Mouse (Mus musculus) splenic B cell, adult 2 months (primary cell): ENCODE measurements around the gene Vamp4.
"Not testable (repeated sequence)": the region's sequence is repeated elsewhere in the genome, so short reads cannot be mapped to it uniquely, and the experiment has no call there.

Source experiments
- DNase-seq: peaks from one replicate; pipeline ENCODE4 v3.0.0-alpha.2; 2011; ENCODE audit warnings: low read depth, low spot score
- H3K27me3 ChIP-seq: 2 replicates; pipeline ENCODE4 v1.6.1; 2012; ENCODE audit warnings: mild to moderate bottlenecking, low read length, moderate library complexity, mixed read lengths; ENCODE audit not compliant: control insufficient read depth, poor library complexity, insufficient read depth, severe bottlenecking
- H3K36me3 ChIP-seq: 2 replicates; pipeline ENCODE4 v1.6.1; 2012; ENCODE audit warnings: mild to moderate bottlenecking, low read length, moderate library complexity, mixed read lengths; ENCODE audit not compliant: control insufficient read depth, poor library complexity, insufficient read depth, severe bottlenecking

The Vamp4 gene

GRCm38 (mm10) chr1:162615511-162615910, 45.2 kb downstream of the Vamp4 start:
- no peaks in the 10 kb centered on the region for H3K36me3 ChIP-seq
- DNase-seq: peak; percentile 75
- no peaks in the 10 kb centered on the region for H3K27me3 ChIP-seq

GRCm38 (mm10) chr1:162620487-162620886, 50.2 kb downstream of the Vamp4 start:
- peak; percentile 47 for DNase-seq
- no peaks in the 10 kb centered on the region for H3K27me3 ChIP-seq
- H3K36me3 ChIP-seq: no peaks in the 10 kb centered on the region

GRCm38 (mm10) chr1:162623895-162624294, 53.6 kb downstream of the Vamp4 start:
- DNase-seq: no peak
- Histone ChIP-seq H3K36me3 (no peaks in the 10 kb centered on the region), H3K27me3 (no peaks in the 10 kb centered on the region)

- Histone ChIP-seq H3K27me3 (no peaks in the 10 kb centered on the region), H3K36me3 (no peaks in the 10 kb centered on the region)
- DNase-seq: peak; percentile 75
Observed at GRCm38 (mm10) chr1:162625229-162625628, 54.9 kb downstream of the Vamp4 start.

GRCm38 (mm10) chr1:162627821-162628220, 57.5 kb downstream of the Vamp4 start:
- not testable (repeated sequence) for H3K27me3 ChIP-seq, DNase-seq, H3K36me3 ChIP-seq

- H3K27me3 ChIP-seq, H3K36me3 ChIP-seq, DNase-seq: not testable (repeated sequence)
Observed at GRCm38 (mm10) chr1:162628326-162628725, 58.0 kb downstream of the Vamp4 start.

GRCm38 (mm10) chr1:162635291-162635931, 65.1 kb downstream of the Vamp4 start:
- not testable (repeated sequence) for H3K36me3 ChIP-seq, DNase-seq, H3K27me3 ChIP-seq

- H3K36me3 ChIP-seq: no peaks in the 10 kb centered on the region
- H3K27me3 ChIP-seq: no peaks in the 10 kb centered on the region
- DNase-seq: no peak
Observed at GRCm38 (mm10) chr1:162636516-162636915, 66.2 kb downstream of the Vamp4 start.

GRCm38 (mm10) chr1:162638535-162638934, 68.2 kb downstream of the Vamp4 start:
- no peak for DNase-seq
- H3K27me3 ChIP-seq: no peaks in the 10 kb centered on the region
- no peaks in the 10 kb centered on the region for H3K36me3 ChIP-seq

- H3K27me3 ChIP-seq: no peaks in the 10 kb centered on the region
- no peaks in the 10 kb centered on the region for H3K36me3 ChIP-seq
- no peak for DNase-seq
Observed at GRCm38 (mm10) chr1:162639051-162639750, 68.9 kb downstream of the Vamp4 start, which contains the start of gene Myoc. Gene Myoc (plus strand): TSS chr1:162639155.

GRCm38 (mm10) chr1:162639861-162640260, 69.5 kb downstream of the Vamp4 start:
- no peak for DNase-seq
- no peaks in the 10 kb centered on the region for H3K27me3 ChIP-seq
- no peaks in the 10 kb centered on the region for H3K36me3 ChIP-seq

GRCm38 (mm10) chr1:162642591-162642990, 72.3 kb downstream of the Vamp4 start:
- no peak for DNase-seq
- Histone ChIP-seq H3K36me3 (no peaks in the 10 kb centered on the region), H3K27me3 (no peaks in the 10 kb centered on the region)

GRCm38 (mm10) chr1:162643752-162644151, 73.4 kb downstream of the Vamp4 start:
- Histone ChIP-seq H3K36me3 (no peaks in the 10 kb centered on the region), H3K27me3 (no peaks in the 10 kb centered on the region)
- no peak for DNase-seq

- H3K36me3 ChIP-seq: no peaks in the 10 kb centered on the region
- H3K27me3 ChIP-seq: no peaks in the 10 kb centered on the region
- DNase-seq: peak; percentile 18
Observed at GRCm38 (mm10) chr1:162646083-162646686, 75.9 kb downstream of the Vamp4 start.

- no peak for DNase-seq
- Histone ChIP-seq H3K27me3 (no peaks in the 10 kb centered on the region), H3K36me3 (no peaks in the 10 kb centered on the region)
Observed at GRCm38 (mm10) chr1:162648416-162648815, 78.1 kb downstream of the Vamp4 start.
